Mouse (Mus musculus): ENCODE measurements around the gene Slc38a6. TPM values are rescaled to one million over a fixed set of nuclear protein-coding genes. Genes with fewer than 3 reads are reported as not detected.

Gene Slc38a6
- polyA plus RNA-seq, 1 experiment from 2014 or later, result 6.2 TPM

DNA sequence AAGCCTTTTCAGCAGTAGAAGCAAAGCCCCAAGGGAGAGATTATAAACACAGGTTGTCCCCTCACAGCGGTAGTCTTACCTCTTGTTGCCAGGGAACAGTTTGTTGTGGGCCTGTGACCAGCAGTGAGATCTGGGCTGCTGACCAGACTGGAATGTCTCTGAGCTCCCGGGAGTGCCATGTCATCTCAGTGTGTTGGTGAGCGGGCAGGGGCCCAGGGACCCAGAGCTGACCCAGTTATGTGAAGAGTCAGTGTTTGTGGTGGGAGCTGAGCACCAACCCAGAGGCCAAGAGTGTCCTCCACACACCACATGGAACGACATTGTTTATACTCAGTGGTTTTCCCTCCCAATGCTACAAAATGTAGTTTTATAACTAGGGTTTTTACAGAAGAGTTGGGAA lies 112.8 kb downstream of the Slc38a6 start:
- no peaks in the 10 kb centered on the region for H3K9me3 ChIP-seq (replicated peaks; ENCODE audit: low read length)
- ATAC-seq (replicated peaks; ENCODE audit: low FRiP score, low read depth) (no peak), DNase-seq (ENCODE audit: low spot score) (no peak)
- H3K36me3 ChIP-seq (ENCODE audit: insufficient read depth, low read length), result no peaks in the 10 kb centered on the region
- no peak for TF ChIP-seq CTCF (IDR thresholded peaks at IDR 0.05; ENCODE audit: low read depth)
- WGBS, result 61% methylated on average over 4 of the region's 4 CpGs
- H3K4me1 ChIP-seq (replicated peaks; ENCODE audit: insufficient read depth, low read length), result no peaks in the 10 kb centered on the region
- H3K27me3 ChIP-seq (ENCODE audit: insufficient read depth, low read length), result no peaks in the 10 kb centered on the region
- H3K4me2 ChIP-seq (ENCODE audit: low read length), result no peak overlapping the region
- no peak overlapping the region for H3K4me3 ChIP-seq (replicated peaks; ENCODE audit: low read depth, low read length)
- no peak overlapping the region for H3K9ac ChIP-seq (ENCODE audit: low read depth, low read length)
- no peak overlapping the region for H3K27ac ChIP-seq

- WGBS, result 67% methylated on average over 4 of the region's 4 CpGs
- no peak for TF ChIP-seq CTCF (IDR thresholded peaks at IDR 0.05; ENCODE audit: low read depth)
- Histone ChIP-seq H3K9me3 (replicated peaks; ENCODE audit: low read length) (no peaks in the 10 kb centered on the region), H3K9ac (ENCODE audit: low read depth, low read length) (no peak overlapping the region), H3K27me3 (ENCODE audit: insufficient read depth, low read length) (no peaks in the 10 kb centered on the region), H3K4me1 (replicated peaks; ENCODE audit: insufficient read depth, low read length) (no peaks in the 10 kb centered on the region), H3K36me3 (ENCODE audit: insufficient read depth, low read length) (no peaks in the 10 kb centered on the region), H3K27ac (no peak overlapping the region), H3K4me2 (ENCODE audit: low read length) (no peak overlapping the region), H3K4me3 (replicated peaks; ENCODE audit: low read depth, low read length) (no peak overlapping the region)
- DNase-seq (ENCODE audit: low spot score), result no peak
- no peak for ATAC-seq (replicated peaks; ENCODE audit: low FRiP score, low read depth)
Observed at GRCm38 (mm10) chr12:73400481-73401025, 114.0 kb downstream of the Slc38a6 start.

- Histone ChIP-seq H3K9ac (ENCODE audit: low read depth, low read length) (no peak overlapping the region), H3K27ac (no peak overlapping the region), H3K4me3 (replicated peaks; ENCODE audit: low read depth, low read length) (no peak overlapping the region), H3K4me2 (ENCODE audit: low read length) (no peak overlapping the region), H3K4me1 (replicated peaks; ENCODE audit: insufficient read depth, low read length) (no peaks in the 10 kb centered on the region), H3K27me3 (ENCODE audit: insufficient read depth, low read length) (no peaks in the 10 kb centered on the region), H3K9me3 (replicated peaks; ENCODE audit: low read length) (no peaks in the 10 kb centered on the region), H3K36me3 (ENCODE audit: insufficient read depth, low read length) (no peaks in the 10 kb centered on the region)
- 73% methylated on average over 3 of the region's 3 CpGs for WGBS
- no peak for TF ChIP-seq CTCF (IDR thresholded peaks at IDR 0.05; ENCODE audit: low read depth)
- ATAC-seq (replicated peaks; ENCODE audit: low FRiP score, low read depth) (no peak), DNase-seq (ENCODE audit: low spot score) (no peak)
Observed at GRCm38 (mm10) chr12:73401520-73402130, 115.0 kb downstream of the Slc38a6 start.

- TF ChIP-seq CTCF (IDR thresholded peaks at IDR 0.05; ENCODE audit: low read depth), result no peak
- no peaks in the 10 kb centered on the region for H3K27me3 ChIP-seq (ENCODE audit: insufficient read depth, low read length)
- 68% methylated on average over 5 of the region's 5 CpGs for WGBS
Observed at GRCm38 (mm10) chr12:73402137-73402712, 115.6 kb downstream of the Slc38a6 start.

GRCm38 (mm10) chr12:73402851-73403665 lies 116.5 kb downstream of the Slc38a6 start:
- WGBS, result 82% methylated on average over 11 of the region's 11 CpGs
- H3K9me3 ChIP-seq (replicated peaks; ENCODE audit: low read length), result no peaks in the 10 kb centered on the region
- H3K9ac ChIP-seq (ENCODE audit: low read depth, low read length), result no peak overlapping the region
- ATAC-seq (replicated peaks; ENCODE audit: low FRiP score, low read depth) (no peak), DNase-seq (ENCODE audit: low spot score) (no peak)
- H3K27ac ChIP-seq, result no peak overlapping the region
- no peak overlapping the region for H3K4me3 ChIP-seq (replicated peaks; ENCODE audit: low read depth, low read length)
- H3K27me3 ChIP-seq (ENCODE audit: insufficient read depth, low read length), result no peaks in the 10 kb centered on the region
- TF ChIP-seq CTCF (IDR thresholded peaks at IDR 0.05; ENCODE audit: low read depth), result no peak
- no peak overlapping the region for H3K4me2 ChIP-seq (ENCODE audit: low read length)
- no peaks in the 10 kb centered on the region for H3K36me3 ChIP-seq (ENCODE audit: insufficient read depth, low read length)
- H3K4me1 ChIP-seq (replicated peaks; ENCODE audit: insufficient read depth, low read length), result no peaks in the 10 kb centered on the region

More at GRCm38 (mm10) chr12:73402137-73402712, 115.6 kb downstream of the Slc38a6 start:
- H3K4me3 ChIP-seq (replicated peaks; ENCODE audit: low read depth, low read length), result no peak overlapping the region
- ATAC-seq (replicated peaks; ENCODE audit: low FRiP score, low read depth) (no peak), DNase-seq (ENCODE audit: low spot score) (no peak)
- H3K9ac ChIP-seq (ENCODE audit: low read depth, low read length), result no peak overlapping the region
- no peaks in the 10 kb centered on the region for H3K9me3 ChIP-seq (replicated peaks; ENCODE audit: low read length)
- H3K36me3 ChIP-seq (ENCODE audit: insufficient read depth, low read length), result no peaks in the 10 kb centered on the region
- H3K27ac ChIP-seq, result no peak overlapping the region
- no peak overlapping the region for H3K4me2 ChIP-seq (ENCODE audit: low read length)
- no peaks in the 10 kb centered on the region for H3K4me1 ChIP-seq (replicated peaks; ENCODE audit: insufficient read depth, low read length)

Other genes with a start within 250 kb of the Slc38a6 start
- 0.26 and 0.46 TPM in 2 replicates for gene Six1, start 232.9 kb upstream of the Slc38a6 start, polyA plus RNA-seq (2015; fragmentation: Nextera tagmentation; extraction: Ambion mirVana)
- 2.2 and 2.7 TPM in 2 replicates for gene Six4, start 173.3 kb upstream of the Slc38a6 start, polyA plus RNA-seq (2015; fragmentation: Nextera tagmentation; extraction: Ambion mirVana)
- 38.0 and 38.1 TPM in 2 replicates for gene Mnat1, start 163.1 kb upstream of the Slc38a6 start, polyA plus RNA-seq (2015; fragmentation: Nextera tagmentation; extraction: Ambion mirVana)
- gene Trmt5, start 69 bp upstream of the Slc38a6 start, polyA plus RNA-seq (2015; fragmentation: Nextera tagmentation; extraction: Ambion mirVana), result 15.3 and 15.4 TPM in 2 replicates

All from kidney, postnatal 0 days (tissue).